Mouse (Mus musculus): ENCODE results near the gene Ppp1r37. TPM values are rescaled to one million over a fixed set of nuclear protein-coding genes. Genes with fewer than 3 reads are reported as not detected.
A peak's percentile ranks its signal among the peaks of the same experiment; 100 is the strongest.

Ppp1r37 gene
- polyA plus RNA-seq, 1 experiment from 2014 or later: 7.1 TPM

GRCm38 (mm10) chr7:19540771-19541566, 21.9 kb downstream of the Ppp1r37 start:
- H3K4me2 ChIP-seq (replicated peaks; ENCODE audit: low read depth, low read length): no peak overlapping the region
- 80% methylated on average over 2 of the region's 2 CpGs for WGBS
- ATAC-seq (ENCODE audit: insufficient number of reproducible peaks, insufficient read depth, low FRiP score, low read depth): no peak

GRCm38 (mm10) chr7:19534676-19535075, 28.2 kb downstream of the Ppp1r37 start:
- H3K36me3 ChIP-seq (ENCODE audit: control insufficient read depth, insufficient read depth, low read length): peaks cover 54% of the 10 kb centered on the region

More at GRCm38 (mm10) chr7:19540771-19541566, 21.9 kb downstream of the Ppp1r37 start:
- Histone ChIP-seq H3K27me3 (ENCODE audit: control insufficient read depth, insufficient read depth, low read length) (no peaks in the 10 kb centered on the region), H3K4me3 (ENCODE audit: low read depth, low read length) (no peak overlapping the region), H3K36me3 (ENCODE audit: control insufficient read depth, insufficient read depth, low read length) (no peaks in the 10 kb centered on the region), H3K27ac (ENCODE audit: low read length) (no peak overlapping the region), H3K9me3 (ENCODE audit: control insufficient read depth, low read depth, low read length) (no peaks in the 10 kb centered on the region), H3K9ac (replicated peaks; ENCODE audit: low read depth, low read length) (no peak overlapping the region), H3K4me1 (ENCODE audit: control insufficient read depth, insufficient read depth, low read length) (peaks cover 26% of the 10 kb centered on the region; the same call in 1 of the 2 replicates)

GRCm38 (mm10) chr7:19532240-19532639, 30.6 kb downstream of the Ppp1r37 start:
- no peak overlapping the region for H3K27ac ChIP-seq (ENCODE audit: low read length)
- no peak for ATAC-seq (ENCODE audit: insufficient number of reproducible peaks, insufficient read depth, low FRiP score, low read depth)
- no peak overlapping the region for H3K4me2 ChIP-seq (replicated peaks; ENCODE audit: low read depth, low read length)
- H3K9ac ChIP-seq (replicated peaks; ENCODE audit: low read depth, low read length): no peak overlapping the region
- H3K9me3 ChIP-seq (ENCODE audit: control insufficient read depth, low read depth, low read length): no peaks in the 10 kb centered on the region
- no peaks in the 10 kb centered on the region for H3K27me3 ChIP-seq (ENCODE audit: control insufficient read depth, insufficient read depth, low read length)
- H3K36me3 ChIP-seq (ENCODE audit: control insufficient read depth, insufficient read depth, low read length): peaks cover 58% of the 10 kb centered on the region
- 82% methylated on average over 14 of the region's 14 CpGs for WGBS
- H3K4me1 ChIP-seq (ENCODE audit: control insufficient read depth, insufficient read depth, low read length): no peaks in the 10 kb centered on the region
- H3K4me3 ChIP-seq (ENCODE audit: low read depth, low read length): no peak overlapping the region

More at GRCm38 (mm10) chr7:19534676-19535075, 28.2 kb downstream of the Ppp1r37 start:
- no peak for ATAC-seq (ENCODE audit: insufficient number of reproducible peaks, insufficient read depth, low FRiP score, low read depth)
- H3K27me3 ChIP-seq (ENCODE audit: control insufficient read depth, insufficient read depth, low read length): no peaks in the 10 kb centered on the region
- no peak overlapping the region for H3K27ac ChIP-seq (ENCODE audit: low read length)
- WGBS: 94% methylated on average over 10 of the region's 10 CpGs
- no peak overlapping the region for H3K4me3 ChIP-seq (ENCODE audit: low read depth, low read length)
- no peaks in the 10 kb centered on the region for H3K4me1 ChIP-seq (ENCODE audit: control insufficient read depth, insufficient read depth, low read length)
- H3K4me2 ChIP-seq (replicated peaks; ENCODE audit: low read depth, low read length): no peak overlapping the region
- no peaks in the 10 kb centered on the region for H3K9me3 ChIP-seq (ENCODE audit: control insufficient read depth, low read depth, low read length)
- H3K9ac ChIP-seq (replicated peaks; ENCODE audit: low read depth, low read length): no peak overlapping the region

DNA sequence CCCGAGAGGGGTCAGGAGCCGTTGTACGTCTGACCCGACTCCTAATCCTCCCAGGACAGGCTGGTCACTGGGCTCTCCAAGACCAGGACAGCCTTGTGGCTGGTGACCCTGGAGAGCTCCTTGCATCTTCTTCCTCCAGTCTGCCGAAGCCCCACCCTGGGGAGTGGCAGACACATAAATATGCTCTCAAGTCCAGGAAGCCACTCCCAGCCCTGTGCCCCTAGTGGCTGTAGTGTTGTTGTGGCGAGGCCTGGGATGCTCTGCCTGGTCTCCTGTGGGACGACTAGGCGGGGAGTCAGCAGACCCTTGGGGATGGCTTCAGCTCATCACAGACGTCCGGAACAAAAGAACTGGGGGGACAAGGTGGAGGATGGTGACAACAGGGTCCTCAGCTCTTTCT, 31.8 kb downstream of the Ppp1r37 start:
- no peak overlapping the region for H3K4me3 ChIP-seq (ENCODE audit: low read depth, low read length)
- no peak overlapping the region for H3K4me2 ChIP-seq (replicated peaks; ENCODE audit: low read depth, low read length)
- WGBS: 74% methylated on average over 10 of the region's 10 CpGs
- H3K4me1 ChIP-seq (ENCODE audit: control insufficient read depth, insufficient read depth, low read length): no peaks in the 10 kb centered on the region
- H3K27me3 ChIP-seq (ENCODE audit: control insufficient read depth, insufficient read depth, low read length): no peaks in the 10 kb centered on the region
- H3K36me3 ChIP-seq (ENCODE audit: control insufficient read depth, insufficient read depth, low read length): peaks cover 58% of the 10 kb centered on the region
- no peak overlapping the region for H3K9ac ChIP-seq (replicated peaks; ENCODE audit: low read depth, low read length)
- H3K9me3 ChIP-seq (ENCODE audit: control insufficient read depth, low read depth, low read length): no peaks in the 10 kb centered on the region
- ATAC-seq (ENCODE audit: insufficient number of reproducible peaks, insufficient read depth, low FRiP score, low read depth): no peak
- H3K27ac ChIP-seq (ENCODE audit: low read length): no peak overlapping the region

- no peak for ATAC-seq (ENCODE audit: insufficient number of reproducible peaks, insufficient read depth, low FRiP score, low read depth)
- Histone ChIP-seq H3K4me3 (ENCODE audit: low read depth, low read length) (no peak overlapping the region), H3K4me1 (ENCODE audit: control insufficient read depth, insufficient read depth, low read length) (peaks cover 17% of the 10 kb centered on the region), H3K4me2 (replicated peaks; ENCODE audit: low read depth, low read length) (no peak overlapping the region), H3K9me3 (ENCODE audit: control insufficient read depth, low read depth, low read length) (no peaks in the 10 kb centered on the region), H3K27me3 (ENCODE audit: control insufficient read depth, insufficient read depth, low read length) (peaks cover 44% of the 10 kb centered on the region), H3K9ac (replicated peaks; ENCODE audit: low read depth, low read length) (no peak overlapping the region), H3K27ac (ENCODE audit: low read length) (no peak overlapping the region), H3K36me3 (ENCODE audit: control insufficient read depth, insufficient read depth, low read length) (peaks cover 8% of the 10 kb centered on the region; the same call in 1 of the 2 replicates)
- 65% methylated on average over 2 of the region's 2 CpGs for WGBS
Measured at GRCm38 (mm10) chr7:19525105-19525481, 37.8 kb downstream of the Ppp1r37 start.

GRCm38 (mm10) chr7:19524420-19525104, 38.3 kb downstream of the Ppp1r37 start:
- H3K36me3 ChIP-seq (ENCODE audit: control insufficient read depth, insufficient read depth, low read length): peaks cover 3% of the 10 kb centered on the region; the same call in 1 of the 2 replicates
- peak overlapping the region; percentile 90 for H3K4me2 ChIP-seq (replicated peaks; ENCODE audit: low read depth, low read length)
- 18% methylated on average over 24 of the region's 24 CpGs for WGBS
- H3K4me1 ChIP-seq (ENCODE audit: control insufficient read depth, insufficient read depth, low read length): peaks cover 17% of the 10 kb centered on the region
- no peak overlapping the region for H3K27ac ChIP-seq (ENCODE audit: low read length)
- H3K9ac ChIP-seq (replicated peaks; ENCODE audit: low read depth, low read length): 0 out of 2 replicates have a peak overlapping the region, but pooled peaks have one; percentile 18
- H3K27me3 ChIP-seq (ENCODE audit: control insufficient read depth, insufficient read depth, low read length): peaks cover 47% of the 10 kb centered on the region
- no peak for ATAC-seq (ENCODE audit: insufficient number of reproducible peaks, insufficient read depth, low FRiP score, low read depth)
- H3K9me3 ChIP-seq (ENCODE audit: control insufficient read depth, low read depth, low read length): no peaks in the 10 kb centered on the region
- H3K4me3 ChIP-seq (ENCODE audit: low read depth, low read length): peak overlapping the region; percentile 37

GRCm38 (mm10) chr7:19523757-19524419, 39.0 kb downstream of the Ppp1r37 start:
- Histone ChIP-seq H3K4me1 (ENCODE audit: control insufficient read depth, insufficient read depth, low read length) (peaks cover 17% of the 10 kb centered on the region), H3K4me2 (replicated peaks; ENCODE audit: low read depth, low read length) (peak overlapping the region; percentile 90), H3K9ac (replicated peaks; ENCODE audit: low read depth, low read length) (peak overlapping the region; percentile 18; the same call in 1 of the 2 replicates), H3K4me3 (ENCODE audit: low read depth, low read length) (peak overlapping the region; percentile 37), H3K9me3 (ENCODE audit: control insufficient read depth, low read depth, low read length) (no peaks in the 10 kb centered on the region), H3K27ac (ENCODE audit: low read length) (no peak overlapping the region), H3K36me3 (ENCODE audit: control insufficient read depth, insufficient read depth, low read length) (no peaks in the 10 kb centered on the region), H3K27me3 (ENCODE audit: control insufficient read depth, insufficient read depth, low read length) (peaks cover 52% of the 10 kb centered on the region)
- peak; percentile 44 for ATAC-seq (ENCODE audit: insufficient number of reproducible peaks, insufficient read depth, low FRiP score, low read depth)
- whole genome bisulfite sequencing: 2% methylated on average over 64 of the region's 64 CpGs

DNA sequence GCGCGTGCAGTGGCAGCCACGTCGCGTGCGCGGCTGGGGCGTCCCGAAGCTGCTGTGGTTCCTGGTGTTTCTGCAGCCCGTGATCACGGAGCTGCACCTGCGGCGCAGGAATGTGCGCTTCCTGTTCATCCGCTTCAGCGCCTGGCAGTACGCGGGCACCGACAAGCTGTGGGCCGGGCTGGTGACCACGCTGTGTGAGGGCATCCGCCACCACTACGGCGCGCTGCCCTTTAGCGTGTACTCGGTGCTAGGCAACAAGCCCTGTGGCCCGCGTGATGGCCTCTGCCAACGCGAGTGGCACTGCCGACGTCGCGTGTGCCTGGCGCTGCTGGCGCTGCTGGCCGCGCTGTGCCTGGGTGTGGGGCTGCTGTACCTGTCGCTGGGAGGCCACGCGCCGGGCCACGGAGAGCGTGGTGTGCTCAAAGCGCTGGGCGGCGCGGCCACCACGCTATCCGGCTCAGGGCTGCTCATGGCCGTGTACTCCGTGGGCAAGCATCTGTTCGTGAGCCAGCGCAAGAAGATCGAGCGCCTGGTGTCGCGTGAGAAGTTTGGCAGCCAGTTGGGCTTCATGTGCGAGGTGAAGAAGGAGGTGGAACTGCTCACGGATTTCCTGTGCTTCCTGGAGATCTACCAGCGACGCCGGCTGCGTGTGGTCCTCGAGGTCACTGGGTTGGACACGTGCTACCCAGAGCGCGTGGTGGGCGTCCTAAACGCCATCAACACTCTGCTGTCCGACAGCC, 39.7 kb downstream of the Ppp1r37 start:
- Histone ChIP-seq H3K27me3 (ENCODE audit: control insufficient read depth, insufficient read depth, low read length) (peaks cover 57% of the 10 kb centered on the region), H3K4me2 (replicated peaks; ENCODE audit: low read depth, low read length) (peak overlapping the region; percentile 90), H3K4me3 (ENCODE audit: low read depth, low read length) (peak overlapping the region; percentile 37), H3K9me3 (ENCODE audit: control insufficient read depth, low read depth, low read length) (no peaks in the 10 kb centered on the region), H3K4me1 (ENCODE audit: control insufficient read depth, insufficient read depth, low read length) (peaks cover 17% of the 10 kb centered on the region), H3K27ac (ENCODE audit: low read length) (no peak overlapping the region), H3K36me3 (ENCODE audit: control insufficient read depth, insufficient read depth, low read length) (no peaks in the 10 kb centered on the region), H3K9ac (replicated peaks; ENCODE audit: low read depth, low read length) (no peak overlapping the region)
- ATAC-seq (ENCODE audit: insufficient number of reproducible peaks, insufficient read depth, low FRiP score, low read depth): no peak
- WGBS: 9% methylated on average over 72 of the region's 72 CpGs

Data from stomach, embryonic 14.5 days (tissue).